Mouse (Mus musculus): ENCODE results near the gene Fbxo44. TPM values are rescaled to one million over a fixed set of nuclear protein-coding genes. Genes with fewer than 3 reads are reported as not detected.

The Fbxo44 gene
- polyA plus RNA-seq, 1 experiment from 2014 or later, result 114 TPM

Small RNA genes lying within 50 kb of the gene (microRNA-seq; reads per million reads assigned to microRNA genes)
- gene Mir7022, result not detected

Other genes with a start within 250 kb of the Fbxo44 start
- 28.4 and 34.8 TPM in 2 replicates for gene Plod1, start 223.7 kb downstream of the Fbxo44 start, polyA plus RNA-seq (2015; fragmentation: Nextera tagmentation; extraction: Ambion mirVana)
- gene 2510039O18Rik, start 219.6 kb downstream of the Fbxo44 start, polyA plus RNA-seq (2015; fragmentation: Nextera tagmentation; extraction: Ambion mirVana), result 8.0 and 10.6 TPM in 2 replicates
- 0.20 and 0.21 TPM in 2 replicates for gene Nppb, start 174.7 kb downstream of the Fbxo44 start, polyA plus RNA-seq (2015; fragmentation: Nextera tagmentation; extraction: Ambion mirVana)
- 1.2 and 1.6 TPM in 2 replicates for gene Nppa, start 159.8 kb downstream of the Fbxo44 start, polyA plus RNA-seq (2015; fragmentation: Nextera tagmentation; extraction: Ambion mirVana)
- 29.9 and 33.5 TPM in 2 replicates for gene Clcn6, start 121.7 kb downstream of the Fbxo44 start, polyA plus RNA-seq (2015; fragmentation: Nextera tagmentation; extraction: Ambion mirVana)
- gene Mthfr, start 121.4 kb downstream of the Fbxo44 start, polyA plus RNA-seq (2015; fragmentation: Nextera tagmentation; extraction: Ambion mirVana), result 16.5 and 18.5 TPM in 2 replicates
- 7.4 and 9.3 TPM in 2 replicates for gene Agtrap, start 72.5 kb downstream of the Fbxo44 start, polyA plus RNA-seq (2015; fragmentation: Nextera tagmentation; extraction: Ambion mirVana)
- gene Mad2l2, start 30.1 kb downstream of the Fbxo44 start, polyA plus RNA-seq (2015; fragmentation: Nextera tagmentation; extraction: Ambion mirVana), result 98.0 and 105 TPM in 2 replicates
- 12.0 and 14.9 TPM in 2 replicates for gene Draxin, start 29.8 kb downstream of the Fbxo44 start, polyA plus RNA-seq (2015; fragmentation: Nextera tagmentation; extraction: Ambion mirVana)
- gene Fbxo6, start 8.3 kb downstream of the Fbxo44 start, polyA plus RNA-seq (2015; fragmentation: Nextera tagmentation; extraction: Ambion mirVana), result 20.3 and 22.9 TPM in 2 replicates
- gene Fbxo2, start 139 bp upstream of the Fbxo44 start, polyA plus RNA-seq (2015; fragmentation: Nextera tagmentation; extraction: Ambion mirVana), result 24.9 and 31.1 TPM in 2 replicates
- gene Disp3, start 127.5 kb upstream of the Fbxo44 start, polyA plus RNA-seq (2015; fragmentation: Nextera tagmentation; extraction: Ambion mirVana), result 11.6 and 13.6 TPM in 2 replicates

Measured in hindbrain, embryonic 16.5 days (tissue).